Mouse (Mus musculus) G1E (cell line): ENCODE results near the gene Prkar1b.

Source experiments
- CTCF ChIP-seq: IDR thresholded peaks from 2 replicates; pipeline ENCODE4 v1.5.1; 2012; ENCODE audit warnings: low read depth, low read length, inconsistent platforms, mixed read lengths
- GATA1 ChIP-seq: IDR thresholded peaks from 2 replicates; pipeline ENCODE4 v1.6.1; 2012; ENCODE audit warnings: borderline replicate concordance, low read length, inconsistent platforms, mixed read lengths
- GATA2 ChIP-seq: IDR thresholded peaks from 2 replicates; pipeline ENCODE4 v1.6.1; 2012; ENCODE audit warnings: low read depth, low read length, inconsistent platforms, borderline replicate concordance

DNA sequence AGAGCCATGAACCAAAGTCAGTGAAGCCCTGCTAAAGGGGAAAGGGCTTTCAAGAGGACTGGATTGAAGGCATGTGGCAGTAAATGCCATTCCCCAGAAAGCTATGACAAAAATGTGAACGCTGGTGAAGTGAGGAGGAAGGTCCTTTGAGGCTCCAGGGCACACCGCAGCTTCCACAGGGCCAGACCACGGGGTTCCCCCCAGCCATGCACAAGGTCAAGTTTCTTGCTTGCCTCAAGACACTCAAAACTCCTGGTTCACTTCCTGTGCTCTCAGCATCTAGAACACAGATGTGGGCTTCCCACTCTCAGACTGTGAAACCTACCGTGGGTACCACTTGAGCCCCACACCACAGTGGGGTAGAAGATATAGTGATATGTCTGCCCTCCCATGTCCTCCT lies 106.3 kb downstream of the Prkar1b start:
- TF ChIP-seq CTCF (no peak), GATA2 (no peak), GATA1 (no peak)
